Mouse (Mus musculus) embryonic fibroblast, embryonic 13.5 days (primary cell): ENCODE measurements around the gene Zfp697.
"Not testable (repeated sequence)": the region's sequence is repeated elsewhere in the genome, so short reads cannot be mapped to it uniquely, and the experiment has no call there.

Source experiments
- CTCF ChIP-seq: IDR thresholded peaks from 2 replicates; pipeline ENCODE4 v1.5.1; 2011; ENCODE audit warnings: mild to moderate bottlenecking, control low read depth, low read length, moderate library complexity, borderline replicate concordance; ENCODE audit not compliant: insufficient read depth
- POLR2A ChIP-seq: IDR thresholded peaks from 2 replicates; pipeline ENCODE4 v1.6.1; 2011; ENCODE audit warnings: low read depth, mild to moderate bottlenecking, control low read depth, low read length, moderate library complexity

DNA sequence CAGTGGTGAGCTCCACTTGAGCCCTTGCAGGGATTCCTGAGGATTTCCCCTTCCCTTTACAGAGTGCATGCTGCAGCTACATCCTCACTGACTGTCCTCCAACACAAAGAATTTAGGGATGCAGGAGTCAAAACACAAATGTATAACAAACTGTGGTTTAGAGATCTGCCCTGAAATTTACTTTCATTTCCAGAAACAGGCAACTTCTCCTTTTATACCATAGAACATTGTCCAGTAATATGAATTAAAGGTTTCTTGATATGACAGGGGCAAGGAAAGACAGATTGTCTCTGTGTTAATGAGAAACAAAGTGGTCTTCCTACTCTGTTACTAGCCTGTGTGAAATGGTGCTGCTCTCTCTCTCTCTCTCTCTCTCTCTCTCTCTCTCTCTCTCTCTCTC is 115.1 kb downstream of the Zfp697 start:
- TF ChIP-seq CTCF, POLR2A: not testable (repeated sequence)
